Mouse (Mus musculus): ENCODE data around the gene Foxp1. TPM values are rescaled to one million over a fixed set of nuclear protein-coding genes. Genes with fewer than 3 reads are reported as not detected.

Gene Foxp1
- polyA plus RNA-seq, 1 experiment = 129 TPM

- Histone ChIP-seq H3K36me3 (ENCODE audit: control insufficient read depth, insufficient read depth, low read length) (peaks cover 66% of the 10 kb centered on the region), H3K4me3 (ENCODE audit: control insufficient read depth, insufficient read depth, low read length) (no peak overlapping the region), H3K4me1 (replicated peaks; ENCODE audit: control insufficient read depth, insufficient read depth, low read length) (no peaks in the 10 kb centered on the region), H3K27ac (ENCODE audit: control insufficient read depth, insufficient read depth, low read length) (no peak overlapping the region), H3K27me3 (ENCODE audit: control insufficient read depth, insufficient read depth, low read length) (no peaks in the 10 kb centered on the region)
- no peak for DNase-seq
- 80% methylated on average over 12 of the region's 12 CpGs for WGBS
- TF ChIP-seq CTCF (IDR thresholded peaks at IDR 0.05; ENCODE audit: borderline replicate concordance, control insufficient read depth, extremely low read depth, insufficient read depth, low read length, poor library complexity) = no peak
- no peak for TF ChIP-seq POLR2A (IDR thresholded peaks at IDR 0.05; ENCODE audit: control insufficient read depth, extremely low read depth, insufficient read depth, low read length, poor library complexity)
These were observed 518.1 kb downstream of the Foxp1 start for GRCm38 (mm10) chr6:99004255-99004997.

DNA sequence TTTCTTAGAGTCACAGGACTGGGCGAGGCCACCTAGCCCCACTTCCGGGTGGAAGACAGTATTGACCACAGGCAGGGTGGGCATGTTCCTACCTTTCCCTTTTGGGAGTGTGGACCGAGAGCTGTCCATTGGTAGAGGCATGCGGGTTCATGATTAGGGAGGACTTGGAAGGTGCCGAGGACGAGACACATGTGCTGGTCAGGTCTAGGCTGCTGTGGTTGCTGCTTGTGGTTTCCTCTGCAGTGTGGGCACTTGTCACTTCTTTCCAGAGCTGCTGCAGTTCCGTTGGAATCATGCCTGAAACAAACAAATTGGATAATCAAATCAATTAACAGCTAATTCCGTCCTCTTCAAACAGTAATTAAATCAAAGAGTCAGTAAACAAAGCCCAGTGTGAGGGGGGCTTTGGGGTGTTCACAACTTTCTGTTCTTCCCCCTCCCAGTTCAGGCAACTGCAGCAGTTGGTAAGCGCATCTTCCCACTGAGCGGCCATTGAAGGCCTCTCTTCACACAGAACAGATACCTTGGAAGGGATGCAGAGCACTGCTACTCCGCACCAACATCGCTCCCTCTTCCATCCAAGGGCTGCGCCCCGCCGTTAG is 519.3 kb downstream of the Foxp1 start:
- no peak for DNase-seq
- H3K4me1 ChIP-seq (replicated peaks; ENCODE audit: control insufficient read depth, insufficient read depth, low read length) = no peaks in the 10 kb centered on the region
- H3K36me3 ChIP-seq (ENCODE audit: control insufficient read depth, insufficient read depth, low read length) = peaks cover 57% of the 10 kb centered on the region
- no peak overlapping the region for H3K27ac ChIP-seq (ENCODE audit: control insufficient read depth, insufficient read depth, low read length)
- TF ChIP-seq CTCF (IDR thresholded peaks at IDR 0.05; ENCODE audit: borderline replicate concordance, control insufficient read depth, extremely low read depth, insufficient read depth, low read length, poor library complexity) (no peak), POLR2A (IDR thresholded peaks at IDR 0.05; ENCODE audit: control insufficient read depth, extremely low read depth, insufficient read depth, low read length, poor library complexity) (no peak)
- no peaks in the 10 kb centered on the region for H3K27me3 ChIP-seq (ENCODE audit: control insufficient read depth, insufficient read depth, low read length)
- no peak overlapping the region for H3K4me3 ChIP-seq (ENCODE audit: control insufficient read depth, insufficient read depth, low read length)
- 83% methylated on average over 15 of the region's 15 CpGs for WGBS

DNA sequence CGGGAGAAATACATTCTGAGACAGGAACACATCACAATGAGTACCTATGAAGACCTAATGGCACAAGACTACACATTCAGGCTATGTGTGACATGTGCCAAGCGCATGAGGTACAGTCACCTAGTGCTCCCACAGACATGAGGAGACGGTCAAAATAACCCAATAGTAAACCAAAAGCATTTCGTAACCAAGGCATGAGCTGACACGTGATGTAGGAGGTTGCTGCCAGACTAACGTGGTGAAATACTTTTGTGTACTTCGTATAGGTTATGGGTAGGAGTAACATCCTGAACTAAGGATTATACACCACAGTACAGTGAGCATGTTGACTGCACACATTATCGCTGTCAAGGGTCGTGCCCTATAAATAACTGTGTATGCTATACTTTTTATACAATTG is 520.9 kb downstream of the Foxp1 start:
- TF ChIP-seq CTCF (IDR thresholded peaks at IDR 0.05; ENCODE audit: borderline replicate concordance, control insufficient read depth, extremely low read depth, insufficient read depth, low read length, poor library complexity) (no peak), POLR2A (IDR thresholded peaks at IDR 0.05; ENCODE audit: control insufficient read depth, extremely low read depth, insufficient read depth, low read length, poor library complexity) (no peak)
- Histone ChIP-seq H3K4me3 (ENCODE audit: control insufficient read depth, insufficient read depth, low read length) (no peak overlapping the region), H3K4me1 (replicated peaks; ENCODE audit: control insufficient read depth, insufficient read depth, low read length) (no peaks in the 10 kb centered on the region), H3K27ac (ENCODE audit: control insufficient read depth, insufficient read depth, low read length) (no peak overlapping the region), H3K36me3 (ENCODE audit: control insufficient read depth, insufficient read depth, low read length) (peaks cover 49% of the 10 kb centered on the region), H3K27me3 (ENCODE audit: control insufficient read depth, insufficient read depth, low read length) (no peaks in the 10 kb centered on the region)
- WGBS = 95% methylated on average over 9 of the region's 9 CpGs
- DNase-seq = no peak

- H3K27ac ChIP-seq (ENCODE audit: control insufficient read depth, insufficient read depth, low read length) = no peak overlapping the region
- DNase-seq = no peak
- no peak overlapping the region for H3K4me3 ChIP-seq (ENCODE audit: control insufficient read depth, insufficient read depth, low read length)
- H3K4me1 ChIP-seq (replicated peaks; ENCODE audit: control insufficient read depth, insufficient read depth, low read length) = 0 out of 2 replicates have a peak, but pooled peaks cover 5% of the 10 kb centered on the region
- H3K27me3 ChIP-seq (ENCODE audit: control insufficient read depth, insufficient read depth, low read length) = no peaks in the 10 kb centered on the region
- no peak for TF ChIP-seq POLR2A (IDR thresholded peaks at IDR 0.05; ENCODE audit: control insufficient read depth, extremely low read depth, insufficient read depth, low read length, poor library complexity)
- no peak for TF ChIP-seq CTCF (IDR thresholded peaks at IDR 0.05; ENCODE audit: borderline replicate concordance, control insufficient read depth, extremely low read depth, insufficient read depth, low read length, poor library complexity)
- peaks cover 39% of the 10 kb centered on the region for H3K36me3 ChIP-seq (ENCODE audit: control insufficient read depth, insufficient read depth, low read length)
- WGBS = 94% methylated on average over 35 of the region's 35 CpGs
These were observed 523.3 kb downstream of the Foxp1 start for GRCm38 (mm10) chr6:98998971-98999932.

- no peak overlapping the region for H3K27ac ChIP-seq (ENCODE audit: control insufficient read depth, insufficient read depth, low read length)
- no peak for TF ChIP-seq CTCF (IDR thresholded peaks at IDR 0.05; ENCODE audit: borderline replicate concordance, control insufficient read depth, extremely low read depth, insufficient read depth, low read length, poor library complexity)
- no peak for TF ChIP-seq POLR2A (IDR thresholded peaks at IDR 0.05; ENCODE audit: control insufficient read depth, extremely low read depth, insufficient read depth, low read length, poor library complexity)
- no peak for DNase-seq
- H3K4me3 ChIP-seq (ENCODE audit: control insufficient read depth, insufficient read depth, low read length) = no peak overlapping the region
- H3K36me3 ChIP-seq (ENCODE audit: control insufficient read depth, insufficient read depth, low read length) = peaks cover 32% of the 10 kb centered on the region
- H3K27me3 ChIP-seq (ENCODE audit: control insufficient read depth, insufficient read depth, low read length) = no peaks in the 10 kb centered on the region
- 61% methylated on average over 9 of the region's 9 CpGs for WGBS
- H3K4me1 ChIP-seq (replicated peaks; ENCODE audit: control insufficient read depth, insufficient read depth, low read length) = peaks cover 11% of the 10 kb centered on the region
These were observed 524.8 kb downstream of the Foxp1 start for GRCm38 (mm10) chr6:98997742-98998141.

DNA sequence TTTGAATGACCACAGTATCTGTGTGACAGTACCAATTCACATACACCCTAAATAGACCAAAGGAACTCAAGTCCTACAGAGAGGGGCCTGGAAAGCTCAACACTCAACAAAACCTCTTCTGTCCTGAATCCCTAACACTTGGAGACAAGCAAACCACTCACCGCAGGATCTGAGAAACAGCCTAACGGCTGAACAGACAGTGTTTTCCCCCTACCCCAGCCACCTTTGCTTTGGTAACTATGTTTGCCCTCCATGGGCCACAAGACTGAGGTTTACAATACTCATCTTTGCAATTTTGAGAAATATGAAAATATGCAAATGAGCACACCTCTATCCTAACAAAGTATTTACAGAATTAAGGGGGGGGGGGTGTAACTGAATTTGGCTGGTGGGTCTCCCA is 525.7 kb downstream of the Foxp1 start:
- Histone ChIP-seq H3K27ac (ENCODE audit: control insufficient read depth, insufficient read depth, low read length) (no peak overlapping the region), H3K4me3 (ENCODE audit: control insufficient read depth, insufficient read depth, low read length) (no peak overlapping the region), H3K27me3 (ENCODE audit: control insufficient read depth, insufficient read depth, low read length) (no peaks in the 10 kb centered on the region), H3K4me1 (replicated peaks; ENCODE audit: control insufficient read depth, insufficient read depth, low read length) (peaks cover 15% of the 10 kb centered on the region), H3K36me3 (ENCODE audit: control insufficient read depth, insufficient read depth, low read length) (peaks cover 23% of the 10 kb centered on the region)
- WGBS = 96% methylated on average over 2 of the region's 2 CpGs
- DNase-seq = no peak
- TF ChIP-seq POLR2A (IDR thresholded peaks at IDR 0.05; ENCODE audit: control insufficient read depth, extremely low read depth, insufficient read depth, low read length, poor library complexity) (no peak), CTCF (IDR thresholded peaks at IDR 0.05; ENCODE audit: borderline replicate concordance, control insufficient read depth, extremely low read depth, insufficient read depth, low read length, poor library complexity) (no peak)
